Mouse (Mus musculus) brain, embryonic 14.5 days (tissue): ENCODE results near the gene Gpr179.

Experiments used
- CTCF ChIP-seq: fragments of 200-500 bp; IDR thresholded peaks from 2 replicates; pipeline ENCODE4 v1.5.1; 2012; ENCODE audit warnings: inconsistent platforms, mild to moderate bottlenecking, moderate library complexity, borderline replicate concordance; ENCODE audit not compliant: insufficient read depth, insufficient read length; ENCODE audit errors: extremely low read depth
- POLR2A ChIP-seq: fragments of 200-500 bp; IDR thresholded peaks from 2 replicates; pipeline ENCODE4 v1.6.1; 2012; ENCODE audit warnings: mild to moderate bottlenecking, inconsistent platforms, borderline replicate concordance; ENCODE audit not compliant: poor library complexity, insufficient read depth, insufficient read length, severe bottlenecking; ENCODE audit errors: extremely low read depth

DNA sequence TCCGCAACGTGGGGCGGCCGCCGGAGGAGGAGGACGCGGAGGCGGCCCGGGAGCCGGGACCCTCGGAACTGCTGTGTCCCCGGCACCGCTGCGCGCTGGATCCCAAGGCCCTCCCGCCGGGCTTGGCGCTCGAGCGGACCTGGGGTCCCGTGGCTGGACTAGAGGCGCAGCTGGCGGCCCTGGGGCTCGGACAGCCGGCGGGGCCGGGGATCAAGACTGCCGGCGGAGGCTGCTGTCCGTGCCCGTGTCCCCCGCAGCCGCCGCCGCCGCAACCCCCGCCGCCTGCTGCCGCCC is 10.7 kb upstream of the Gpr179 start:
- TF ChIP-seq POLR2A = no peak
- no peak for TF ChIP-seq CTCF
